Mouse (Mus musculus) testis, adult 10 weeks (tissue): ENCODE data around the gene Cadm1. TPM values are rescaled to one million over a fixed set of nuclear protein-coding genes. Genes with fewer than 3 reads are reported as not detected.

Experiments
- polyA plus RNA-seq: library from polyadenylated mRNA; stranded (reverse); fragments of 350-450 nt; fragmentation: Illumina TruSeq; extraction: RNeasy Lipid Tissue Mini Kit (QIAGEN cat#74804); gene quantifications from one replicate; pipeline ENCODE4 v1.2.3, GENCODE M21; 2014; ENCODE audit warnings: low read depth, low replicate concordance

Cadm1 gene
- polyA plus RNA-seq = 65.8 TPM

DNA sequence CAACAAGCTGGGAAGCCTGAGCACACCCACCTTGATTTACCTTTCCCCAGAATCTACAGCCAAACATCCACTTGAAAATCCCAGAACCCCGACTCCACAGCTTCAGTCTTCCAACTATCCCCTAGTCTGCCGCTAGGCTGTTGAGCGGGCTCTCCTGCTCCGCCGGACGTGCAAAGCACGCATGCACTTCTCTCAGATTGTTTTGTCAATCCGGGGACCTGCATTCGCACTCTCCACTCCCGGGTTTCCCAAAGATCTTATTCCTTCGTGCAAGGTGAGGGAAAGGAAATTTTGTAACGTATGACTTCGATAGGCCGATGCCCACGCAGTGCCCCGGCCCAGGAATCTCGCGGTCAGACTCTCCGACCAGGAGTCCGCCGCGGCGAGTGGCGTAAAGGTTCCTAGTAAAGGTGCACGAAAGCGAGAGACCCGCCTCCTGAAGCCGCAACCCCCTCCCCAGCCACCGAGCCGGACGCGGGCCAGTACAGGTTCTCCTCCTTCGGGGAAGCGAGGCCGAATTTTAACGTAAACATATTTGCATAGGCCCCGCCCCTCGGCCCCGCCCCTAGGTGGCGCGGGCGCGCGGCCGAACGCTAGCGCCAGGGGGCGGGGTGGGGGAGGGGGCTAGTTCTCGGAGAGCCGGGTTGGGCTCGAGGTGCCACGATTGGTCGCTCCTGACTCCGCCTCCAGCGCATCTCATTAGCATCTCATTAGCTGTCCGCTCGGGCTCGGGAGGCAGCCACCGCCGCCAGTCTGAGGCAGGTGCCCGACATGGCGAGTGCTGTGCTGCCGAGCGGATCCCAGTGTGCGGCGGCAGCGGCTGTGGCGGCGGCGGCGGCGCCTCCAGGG lies at the start of gene Cadm1:
Gene Cadm1 (plus strand): TSS at position 572 of the 849 bp plus-strand sequence.

